Comparison of ENCODE assay signal across 24 mouse cellular contexts in genomic region chr6:22013394-22013793, GRCm38 (mm10). TPM values are rescaled to one million over a fixed set of nuclear protein-coding genes. Genes with fewer than 3 reads are reported as not detected.
DNase-seq lines count a peak whose midpoint lies in the region; ATAC-seq and TF ChIP-seq lines count a peak whose summit lies in the region.
"Had no signal": no experiment of that assay in that cellular context is flagged by ENCODE, and none has a peak within 500 bp of the region (broad histone marks: within the 10 kb centered on the region; RNA-seq: fewer than 3 reads in every experiment).

No protein-coding gene starts in this region.

- no peak for DNase-seq in gastrocnemius, adult 2 months
- DNase-seq in gastrocnemius, adult 8-10 months (ENCODE audit: low spot score in 2 of 2): no peak
- peak; percentile 87 for DNase-seq in liver, adult 2 months (ENCODE audit: extremely low read depth, low read depth, low spot score)
- no peak for DNase-seq in liver, embryonic 11.5 days (ENCODE audit: low spot score)
- DNase-seq in midbrain, embryonic 11.5 days (ENCODE audit: low spot score, missing footprints): peak; percentile 45
- DNase-seq: adrenal gland, adult 8-10 months; adrenal gland, postnatal 14 days; adrenal gland, postnatal 36 days; B cell, adult 2 months; cerebellum, adult 11-12 months; cerebellum, adult 2 months; cerebellum, adult 9-10 months; cerebellum, postnatal 10 days; cerebellum, postnatal 25 days had no signal

- peaks cover 19% of the 10 kb centered on the region for H3K79me2 ChIP-seq in liver, adult 2 months (ENCODE audit: control insufficient read depth, insufficient read depth, low read length)

- peaks cover 23% of the 10 kb centered on the region for H3K4me1 ChIP-seq in liver, adult 2 months (ENCODE audit: control insufficient read depth, insufficient read depth, low read length)
- no peaks in the 10 kb centered on the region for H3K4me1 ChIP-seq in liver, embryonic 11.5 days (replicated peaks; ENCODE audit: control insufficient read depth, insufficient read depth, low read length)
- no peaks in the 10 kb centered on the region for H3K4me1 ChIP-seq in midbrain, embryonic 11.5 days (ENCODE audit: control insufficient read depth, insufficient read depth, low read length)
- no peaks in the 10 kb centered on the region for H3K4me1 ChIP-seq in midbrain, embryonic 13.5 days (replicated peaks)
- H3K4me1 ChIP-seq: forebrain, embryonic 13.5 days; forebrain, embryonic 15.5 days had no signal

- TF ChIP-seq POLR2A in liver, adult 2 months (IDR thresholded peaks at IDR 0.05; ENCODE audit: extremely low read depth, insufficient read depth, low read length): no peak

- peak overlapping the region; percentile 35; the same call in 1 of the 2 replicates for H3K27ac ChIP-seq in gastrocnemius, adult 2 months
- peak overlapping the region; percentile 51 for H3K27ac ChIP-seq in liver, adult 2 months (replicated peaks; ENCODE audit: insufficient read depth, low read depth, low read length)
- no peak overlapping the region for H3K27ac ChIP-seq in liver, embryonic 11.5 days (ENCODE audit: low read depth, low read length)
- H3K27ac ChIP-seq in midbrain, embryonic 11.5 days (ENCODE audit: low read depth, low read length): no peak overlapping the region
- H3K27ac ChIP-seq in midbrain, embryonic 13.5 days: no peak overlapping the region
- H3K27ac ChIP-seq: embryonic facial prominence, embryonic 12.5 days; forebrain, embryonic 13.5 days; forebrain, embryonic 15.5 days had no signal

- WGBS in liver, adult 2 months: 10% methylated on average over 3 of the region's 3 CpGs
- WGBS in liver, embryonic 11.5 days: 86% methylated on average over 3 of the region's 3 CpGs
- WGBS in midbrain, embryonic 11.5 days: 94% methylated on average over 3 of the region's 3 CpGs
- WGBS in midbrain, embryonic 13.5 days: 91% methylated on average over 3 of the region's 3 CpGs

- no peak overlapping the region for H3K9ac ChIP-seq in liver, adult 2 months (ENCODE audit: low read depth, low read length)
- H3K9ac ChIP-seq in liver, embryonic 11.5 days (ENCODE audit: low read depth, low read length): no peak overlapping the region
- H3K9ac ChIP-seq in midbrain, embryonic 11.5 days (ENCODE audit: low read length): no peak overlapping the region
- no peak overlapping the region for H3K9ac ChIP-seq in midbrain, embryonic 13.5 days (replicated peaks)
- H3K9ac ChIP-seq: embryonic facial prominence, embryonic 12.5 days; forebrain, embryonic 13.5 days; forebrain, embryonic 15.5 days had no signal

- no peak overlapping the region for H3K4me2 ChIP-seq in liver, embryonic 11.5 days
- H3K4me2 ChIP-seq in midbrain, embryonic 11.5 days: no peak overlapping the region
- H3K4me2 ChIP-seq in midbrain, embryonic 13.5 days (replicated peaks): no peak overlapping the region
- H3K4me2 ChIP-seq: embryonic facial prominence, embryonic 12.5 days; forebrain, embryonic 13.5 days; forebrain, embryonic 15.5 days had no signal

- intact Hi-C loops in gastrocnemius, adult 2 months (cut with DNase I): no loop called here

- H3K36me3 ChIP-seq in liver, adult 2 months (ENCODE audit: control insufficient read depth, insufficient read depth, low read length): peaks cover 4% of the 10 kb centered on the region; the same call in 1 of the 2 replicates
- 0 out of 2 replicates have a peak, but pooled peaks cover 2% of the 10 kb centered on the region for H3K36me3 ChIP-seq in liver, embryonic 11.5 days (ENCODE audit: control insufficient read depth, insufficient read depth, low read length)
- no peaks in the 10 kb centered on the region for H3K36me3 ChIP-seq in midbrain, embryonic 11.5 days (ENCODE audit: control insufficient read depth, insufficient read depth, low read length)
- no peaks in the 10 kb centered on the region for H3K36me3 ChIP-seq in midbrain, embryonic 13.5 days
- H3K36me3 ChIP-seq: embryonic facial prominence, embryonic 12.5 days; forebrain, embryonic 15.5 days; G1E had no signal

- no peaks in the 10 kb centered on the region for H3K27me3 ChIP-seq in liver, adult 2 months (ENCODE audit: control insufficient read depth, insufficient read depth, low read length)
- H3K27me3 ChIP-seq in liver, embryonic 11.5 days (replicated peaks; ENCODE audit: control insufficient read depth, insufficient read depth, low read length): no peaks in the 10 kb centered on the region
- no peaks in the 10 kb centered on the region for H3K27me3 ChIP-seq in midbrain, embryonic 11.5 days (ENCODE audit: control insufficient read depth, insufficient read depth, low read length)
- no peaks in the 10 kb centered on the region for H3K27me3 ChIP-seq in midbrain, embryonic 13.5 days
- H3K27me3 ChIP-seq: CH12.LX; embryonic facial prominence, embryonic 12.5 days; forebrain, embryonic 13.5 days; forebrain, embryonic 15.5 days had no signal

- no peak overlapping the region for H3K4me3 ChIP-seq in gastrocnemius, adult 2 months
- H3K4me3 ChIP-seq in liver, adult 2 months (ENCODE audit: insufficient read depth, low read depth, low read length): no peak overlapping the region
- H3K4me3 ChIP-seq in liver, embryonic 11.5 days (ENCODE audit: low read depth, low read length): no peak overlapping the region
- H3K4me3 ChIP-seq in midbrain, embryonic 11.5 days (ENCODE audit: low read depth, low read length): no peak overlapping the region
- H3K4me3 ChIP-seq in midbrain, embryonic 13.5 days (replicated peaks): no peak overlapping the region
- H3K4me3 ChIP-seq: embryonic facial prominence, embryonic 10.5 days; embryonic facial prominence, embryonic 12.5 days; forebrain, embryonic 13.5 days; forebrain, embryonic 15.5 days had no signal

- TF ChIP-seq CTCF in gastrocnemius, adult 2 months (IDR thresholded peaks at IDR 0.05): no peak
- TF ChIP-seq CTCF in liver, adult 2 months (IDR thresholded peaks at IDR 0.05; ENCODE audit: low read depth, low read length): no peak

- no peaks in the 10 kb centered on the region for H3K9me3 ChIP-seq in liver, embryonic 11.5 days (ENCODE audit: control insufficient read depth, low read length)
- no peaks in the 10 kb centered on the region for H3K9me3 ChIP-seq in midbrain, embryonic 11.5 days (ENCODE audit: control insufficient read depth, low read length)
- H3K9me3 ChIP-seq in midbrain, embryonic 13.5 days: no peaks in the 10 kb centered on the region
- H3K9me3 ChIP-seq: embryonic facial prominence, embryonic 10.5 days; embryonic facial prominence, embryonic 12.5 days; forebrain, embryonic 13.5 days; forebrain, embryonic 15.5 days; G1E had no signal

- ATAC-seq in liver, embryonic 11.5 days (replicated peaks; ENCODE audit: low FRiP score): no peak
- no peak for ATAC-seq in midbrain, embryonic 11.5 days (ENCODE audit: low FRiP score)
- no peak for ATAC-seq in midbrain, embryonic 13.5 days
- ATAC-seq: activated CD4-positive, CD25-positive, alpha-beta regulatory T cell, adult 4 months; CD4-positive, CD25-positive, alpha-beta regulatory T cell, adult 4 months; forebrain, embryonic 13.5 days; forebrain, embryonic 15.5 days; Patski had no signal

RNA-seq across cellular contexts. Expression of gene Cped1, which starts 27.7 kb away (rescaled TPM):
- total RNA-seq in gastrocnemius, adult 2 months (2021): 10 to 100 TPM; 22.4 to 24.5 TPM
- 10 to 100 TPM; 22.4 to 26.6 (median 22.9) TPM for total RNA-seq in gastrocnemius, adult 8-10 months (2022)
- 59.8 and 63.6 TPM in 2 replicates for total RNA-seq in liver, adult 2 months (2014; rRNA removed)
- polyA plus RNA-seq in liver, adult 2 months (2012; rRNA removed): 6.0 and 6.9 TPM in 2 replicates
- polyA plus RNA-seq in liver, embryonic 11.5 days (2014; fragmentation: Nextera tagmentation; extraction: Ambion mirVana): 6.9 TPM in 2 replicates
- 9.6 and 12.9 TPM in 2 replicates for polyA plus RNA-seq in midbrain, embryonic 11.5 days (2014; fragmentation: Nextera tagmentation; extraction: Ambion mirVana)
- polyA plus RNA-seq in midbrain, embryonic 13.5 days (2015; fragmentation: Nextera tagmentation; extraction: Ambion mirVana): 2.8 and 3.2 TPM in 2 replicates
- polyA plus RNA-seq: G1E had no signal

Comparison
In these comparisons a context has a peak if more than half of its experiments do, and no peak if none do; other contexts are left out.
1. DNase-seq: peak in liver, adult 2 months (single experiment) and midbrain, embryonic 11.5 days (single experiment); none in gastrocnemius, adult 2 months (single experiment), gastrocnemius, adult 8-10 months (0 of 2) and liver, embryonic 11.5 days (single experiment).
2. H3K27ac ChIP-seq: peak in gastrocnemius, adult 2 months (single experiment) and liver, adult 2 months (single experiment); none in liver, embryonic 11.5 days (single experiment), midbrain, embryonic 11.5 days (single experiment) and midbrain, embryonic 13.5 days (single experiment).